Mouse (Mus musculus) ES-CJ7 (cell line): ENCODE data around the gene Slc2a9.

Source experiments
- DNase-seq: peaks from one replicate; pipeline ENCODE4 v3.0.0; 2011; ENCODE audit warnings: low read depth, low spot score

Gene Slc2a9

DNA sequence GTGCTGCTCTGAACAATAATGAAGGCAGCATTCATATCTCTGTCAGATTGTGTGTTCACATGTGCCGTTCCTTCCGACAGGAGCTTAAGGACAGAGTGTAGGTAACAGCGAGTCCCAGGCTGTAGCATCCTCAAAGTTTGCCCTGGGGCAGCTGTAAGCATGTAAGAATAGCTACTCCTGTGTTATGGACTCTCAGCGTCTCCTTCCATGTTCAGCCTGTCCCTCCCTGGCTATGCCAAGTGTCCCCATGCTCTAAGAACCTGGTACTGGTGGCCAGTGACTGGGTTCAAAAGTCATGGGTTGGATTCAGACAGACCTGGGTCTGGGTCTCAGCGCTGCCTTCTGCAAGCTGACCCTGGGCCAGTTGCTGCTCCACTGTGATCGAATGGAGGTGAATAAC is 32.1 kb downstream of the Slc2a9 start:
- no peak for DNase-seq

DNA sequence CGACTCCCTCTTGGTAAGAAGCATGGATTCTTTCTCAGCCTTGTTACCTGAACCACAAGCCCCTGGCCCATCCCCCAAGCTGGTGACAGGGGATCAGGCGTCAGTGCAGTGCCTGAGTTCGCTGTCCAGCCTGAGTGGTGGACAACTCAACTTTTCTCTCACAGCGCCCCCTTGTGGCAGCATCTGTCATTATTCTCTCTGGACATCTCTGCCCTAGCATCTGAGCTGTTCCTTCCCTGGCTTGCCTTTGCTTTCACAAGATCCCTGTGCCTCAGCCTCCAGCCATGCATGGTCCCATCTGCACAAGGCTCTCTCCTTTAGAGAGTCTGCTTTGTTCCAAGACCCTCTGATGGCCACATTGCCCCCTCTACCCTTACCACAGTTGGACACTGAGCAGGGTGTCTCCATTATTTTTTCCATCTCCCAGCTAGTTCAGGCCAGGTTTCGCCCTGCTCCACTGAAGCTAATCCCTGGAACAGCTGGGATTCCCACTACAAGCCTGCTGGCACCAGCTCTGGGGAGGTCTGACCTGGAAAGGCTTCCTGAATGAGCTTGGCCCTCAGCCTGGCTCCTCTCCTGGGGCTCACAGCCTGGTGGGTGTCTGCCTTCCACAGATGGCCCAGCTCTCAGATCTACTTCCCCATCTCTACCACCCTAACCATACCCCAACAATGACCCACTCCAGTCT is 32.9 kb downstream of the Slc2a9 start:
- DNase-seq = peak; percentile 40

DNA sequence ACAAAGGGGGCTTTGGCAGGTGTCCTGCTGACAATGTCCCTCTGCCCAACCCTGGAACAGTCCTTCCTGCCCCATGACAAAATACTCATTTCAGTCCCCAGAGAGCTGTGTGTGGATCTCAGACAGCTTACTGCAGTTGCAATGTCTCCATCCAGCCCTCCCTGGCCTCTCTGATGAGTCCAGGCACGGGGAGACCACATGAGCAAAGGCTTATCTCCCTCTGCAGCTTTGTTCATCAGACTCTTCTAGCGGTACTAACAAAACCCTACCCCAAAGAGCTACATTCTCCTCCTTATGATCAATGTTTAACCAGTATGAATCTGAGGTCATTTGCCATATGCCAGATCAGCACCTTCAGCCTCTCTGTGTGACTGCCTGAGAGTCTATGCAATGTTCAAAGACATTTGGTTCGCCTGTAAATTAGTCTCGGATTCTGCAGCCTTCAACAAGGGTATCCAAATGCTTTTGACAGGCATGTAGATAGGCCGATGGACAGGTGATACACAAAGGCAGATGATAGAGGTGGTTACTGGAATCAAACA is 36.3 kb downstream of the Slc2a9 start:
- no peak for DNase-seq

DNA sequence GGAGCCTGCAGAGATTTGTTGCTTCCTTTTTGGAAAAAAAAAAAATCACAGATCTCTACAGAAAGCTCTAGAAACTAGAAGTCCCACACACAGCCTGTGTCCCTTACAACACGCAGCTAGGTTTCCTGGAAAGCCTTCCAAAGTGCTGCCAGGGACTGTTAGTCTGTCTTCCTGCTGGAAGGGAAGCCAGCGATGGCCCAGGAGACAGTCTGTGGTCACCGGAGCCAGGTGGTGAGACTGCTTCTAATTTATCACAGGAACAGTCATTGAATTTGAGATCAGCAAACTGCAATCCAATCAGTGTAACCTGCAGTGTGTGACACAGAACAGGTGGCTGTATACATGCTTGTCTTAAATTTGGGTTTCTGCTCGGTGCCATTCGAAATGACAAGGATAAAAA is 41.7 kb downstream of the Slc2a9 start:
- no peak for DNase-seq

DNA sequence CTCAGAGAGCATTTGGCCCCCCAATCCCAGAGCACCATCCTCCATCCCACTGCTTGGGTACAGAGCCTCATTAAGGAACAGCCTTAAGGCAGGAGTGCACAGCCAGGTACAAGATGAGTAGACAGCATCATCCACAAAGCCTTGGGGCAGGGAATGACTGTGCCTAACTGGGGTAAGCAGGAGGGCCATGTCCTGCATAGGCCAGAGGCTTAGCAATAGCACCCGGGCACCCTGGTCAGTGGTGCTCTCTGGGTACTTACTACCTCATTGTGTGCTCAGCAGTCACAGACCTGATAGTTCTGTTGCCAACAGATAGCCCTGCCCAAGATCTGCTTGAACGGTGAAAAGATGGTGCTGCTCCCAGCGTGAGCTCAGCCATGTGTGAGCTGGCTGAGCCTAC is 52.0 kb downstream of the Slc2a9 start:
- no peak for DNase-seq

DNA sequence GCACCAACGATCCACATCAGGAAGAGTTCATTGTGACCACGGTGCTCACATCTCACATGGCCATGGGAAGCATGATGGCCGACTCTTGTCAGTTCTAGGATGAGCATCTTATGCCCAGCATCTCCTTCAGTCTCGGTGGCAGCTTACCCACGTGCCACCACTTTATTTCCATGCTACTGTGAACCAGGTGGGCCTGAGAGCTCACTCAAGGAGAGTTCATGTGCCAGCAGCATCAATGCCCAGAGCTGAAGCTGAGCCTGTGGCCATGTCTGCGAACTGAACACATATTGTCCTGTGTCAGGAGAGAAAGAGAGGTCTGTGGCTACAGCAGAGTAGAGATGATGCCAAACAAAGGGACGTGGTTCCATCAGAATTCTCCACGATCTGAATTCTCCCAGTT is 53.3 kb downstream of the Slc2a9 start:
- no peak for DNase-seq

DNA sequence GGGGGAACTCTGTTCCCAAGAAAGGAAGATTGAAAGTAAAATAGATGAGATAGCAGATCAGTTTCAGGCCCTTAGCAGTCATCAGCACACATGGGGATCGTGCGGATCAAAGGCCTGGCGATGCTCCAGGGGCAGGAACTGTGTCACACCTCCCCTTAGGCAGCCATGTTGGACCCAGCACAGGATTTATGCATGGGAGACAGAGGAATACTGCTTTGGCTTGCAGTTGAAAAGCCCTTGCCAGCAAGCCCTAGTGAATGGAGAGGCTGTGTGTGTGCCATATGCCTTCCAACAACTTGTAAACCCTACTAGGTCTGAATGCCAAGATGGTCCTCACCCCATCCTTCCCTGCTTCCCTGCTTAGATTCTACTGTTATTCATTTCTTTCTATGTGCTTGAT is 54.8 kb downstream of the Slc2a9 start:
- no peak for DNase-seq

DNA sequence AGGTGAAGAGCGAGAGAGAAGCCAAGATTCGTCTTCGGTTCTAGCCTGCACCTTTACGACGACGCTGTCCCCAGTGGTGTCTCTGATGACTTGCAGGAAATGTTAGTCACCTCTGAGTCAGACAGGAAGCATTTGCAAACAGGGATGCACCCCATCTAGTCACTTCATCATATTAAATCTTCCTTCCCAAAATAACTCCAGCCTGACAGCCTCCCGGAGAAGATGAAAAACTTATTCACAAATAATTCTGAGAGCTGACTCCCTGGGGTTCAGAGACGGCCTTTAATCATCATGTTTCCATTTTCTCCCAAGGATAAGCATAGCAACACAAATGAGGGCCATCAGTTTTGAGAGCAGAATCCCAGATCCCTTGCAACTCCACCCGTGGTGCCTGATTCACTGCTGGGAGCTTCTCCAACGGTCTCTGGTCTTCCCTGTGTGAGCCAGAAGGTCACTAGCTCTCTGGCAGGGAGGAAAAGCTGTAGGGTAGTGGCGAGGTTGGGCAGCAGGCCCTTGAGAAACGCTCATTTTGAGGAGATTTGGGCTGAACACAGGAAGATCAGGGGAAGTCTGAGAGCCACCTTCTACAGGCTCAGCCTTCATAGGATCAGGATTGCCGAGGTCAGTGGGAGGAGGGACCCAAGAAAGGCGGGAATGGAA is 56.5 kb downstream of the Slc2a9 start:
- DNase-seq = peak; percentile 21

DNA sequence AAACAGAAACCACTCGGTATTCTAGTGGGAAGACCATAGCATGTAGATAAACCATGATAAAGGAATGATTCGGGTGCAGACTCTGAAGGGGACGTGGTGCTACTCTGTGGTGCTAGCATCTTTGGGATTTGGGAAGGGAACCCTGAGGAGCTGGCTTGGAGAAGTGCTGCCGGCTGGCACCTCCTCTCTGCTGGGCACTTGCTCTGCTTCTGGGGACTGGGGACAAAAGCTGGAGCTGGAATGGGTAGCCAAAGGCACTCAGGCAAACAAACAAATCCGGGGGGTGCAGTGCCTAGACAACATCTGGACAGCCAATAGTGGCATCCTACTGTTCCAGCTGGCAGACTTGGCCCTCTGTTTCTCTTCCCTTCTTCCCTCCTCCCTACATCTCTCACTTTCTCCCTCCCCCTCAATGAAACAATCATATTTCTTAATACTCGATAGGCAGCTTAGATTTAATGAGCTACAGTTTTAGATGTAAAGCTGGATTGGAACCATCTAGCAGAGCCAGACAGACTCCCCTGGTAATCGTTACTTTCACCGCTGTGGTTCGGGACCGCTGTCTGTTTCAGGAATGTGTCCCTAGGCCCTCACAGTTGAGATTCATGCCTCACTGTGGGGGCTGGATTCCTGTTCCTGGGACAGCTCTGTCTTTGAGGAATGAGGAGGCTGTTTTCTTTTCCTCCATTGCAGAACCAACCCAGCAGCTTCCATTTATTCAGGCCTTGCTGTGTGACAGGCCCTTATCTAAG is 61.7 kb downstream of the Slc2a9 start:
- DNase-seq = no peak

DNA sequence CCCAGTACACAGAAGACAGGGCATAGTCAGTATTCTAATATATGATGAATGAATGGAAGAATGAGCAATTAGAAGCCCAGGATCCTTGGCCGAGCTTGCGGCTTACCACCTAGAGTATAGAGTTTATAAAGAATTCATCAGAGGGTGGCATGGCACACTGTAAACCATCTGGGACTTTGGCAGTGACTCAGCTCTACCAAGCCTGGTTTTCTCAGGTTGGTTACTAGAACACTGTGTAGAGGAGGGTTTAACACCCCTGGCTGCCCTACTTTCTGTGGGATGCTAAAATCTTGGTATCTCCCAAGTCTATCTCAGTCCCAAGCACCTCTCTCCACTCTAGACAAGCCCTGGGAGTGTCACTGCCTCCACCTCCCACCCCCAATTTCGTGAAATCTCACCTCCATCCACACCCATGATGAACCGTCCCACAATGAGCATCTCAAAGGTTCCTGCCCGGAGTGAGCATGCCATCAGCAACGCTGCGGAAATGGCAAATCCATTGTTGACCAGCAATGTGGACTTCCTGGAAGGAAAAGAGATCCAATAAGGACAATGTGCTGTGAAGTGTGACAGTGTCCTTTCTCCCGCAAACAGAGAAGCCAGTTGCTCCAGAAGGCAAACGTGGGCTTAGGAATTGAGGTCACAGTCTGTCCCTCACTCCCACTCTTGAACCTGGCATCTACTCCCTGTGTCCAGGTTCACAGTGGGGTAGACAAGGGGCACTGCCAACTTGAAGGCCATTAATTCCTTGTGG is 62.5 kb downstream of the Slc2a9 start:
- no peak for DNase-seq

DNA sequence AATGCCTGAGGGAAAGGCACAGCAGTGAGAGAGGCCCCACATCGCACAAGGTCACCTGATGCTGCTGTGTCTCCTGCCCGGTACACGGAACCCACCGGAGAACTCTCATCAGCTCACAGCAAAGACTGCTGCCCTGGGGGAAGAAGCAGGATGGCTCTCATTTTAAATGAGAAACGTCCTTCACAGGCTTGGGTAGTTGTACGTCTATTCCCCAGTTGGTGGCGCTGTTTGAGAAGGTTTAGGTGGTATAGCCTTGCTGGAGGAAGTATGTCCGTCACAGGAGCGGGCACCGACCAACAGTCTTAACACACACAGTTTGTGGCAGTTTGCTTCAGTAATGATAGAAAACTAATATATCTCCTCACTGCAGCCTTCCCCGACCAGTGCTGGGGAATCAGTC is 66.3 kb downstream of the Slc2a9 start:
- peak; percentile 11 for DNase-seq

DNA sequence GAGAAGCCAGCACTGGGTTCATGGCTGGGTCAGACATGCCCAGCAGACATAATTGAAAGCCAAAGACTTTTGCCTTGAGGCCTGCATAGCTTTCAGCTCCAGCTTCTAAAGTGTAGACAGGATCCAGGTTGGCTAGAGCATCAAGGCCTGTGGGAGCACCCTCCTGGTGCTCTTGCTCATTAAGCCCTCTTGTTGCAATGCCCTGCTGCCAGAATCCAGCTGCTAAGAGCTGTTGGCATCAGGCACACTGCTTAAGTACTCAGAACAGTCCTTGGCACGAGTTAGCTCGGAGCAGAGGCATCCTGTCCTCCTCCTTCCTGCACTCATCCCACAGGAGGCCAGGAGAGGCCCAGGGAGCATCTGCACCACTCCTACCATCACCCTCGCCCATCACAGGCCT is 68.1 kb downstream of the Slc2a9 start:
- no peak for DNase-seq

DNA sequence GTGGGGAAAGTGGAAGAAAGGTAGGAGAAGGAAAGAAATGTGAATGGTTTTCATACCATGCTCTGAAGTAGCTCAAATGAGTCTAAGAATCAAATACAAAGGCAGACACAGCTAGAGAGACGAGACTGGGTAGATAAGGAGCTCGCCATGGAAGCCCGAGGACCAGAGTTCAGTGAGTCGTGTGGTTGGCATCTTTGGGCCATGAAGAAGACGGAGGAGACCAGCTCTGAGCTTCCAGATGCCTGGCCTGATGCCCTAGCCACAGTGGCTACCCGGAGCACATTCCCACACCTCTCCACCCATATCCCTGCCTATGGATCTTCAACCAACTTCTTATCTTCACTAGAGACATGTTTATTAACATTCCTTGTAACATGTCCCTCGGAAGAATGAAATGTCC is 71.7 kb downstream of the Slc2a9 start:
- DNase-seq = no peak

DNA sequence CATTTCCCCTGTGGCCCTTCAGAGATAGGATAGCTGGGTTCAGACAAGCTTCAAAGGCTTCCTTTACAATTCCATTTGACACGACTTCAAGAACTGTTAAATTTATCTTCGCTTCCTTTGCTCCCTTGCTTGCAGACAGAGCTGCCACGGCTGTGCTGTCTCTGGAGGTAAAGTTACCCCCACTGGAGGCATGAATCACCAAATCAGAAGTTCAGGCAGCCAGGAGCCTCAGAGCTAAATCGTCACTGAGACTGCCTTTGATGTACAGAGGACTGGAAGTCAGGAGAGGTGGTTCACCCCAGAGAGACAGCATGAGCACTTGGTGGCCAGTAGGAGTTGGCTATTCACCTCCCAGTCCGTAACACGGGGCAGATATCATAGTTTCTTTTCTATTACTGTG is 73.8 kb downstream of the Slc2a9 start:
- DNase-seq = no peak

DNA sequence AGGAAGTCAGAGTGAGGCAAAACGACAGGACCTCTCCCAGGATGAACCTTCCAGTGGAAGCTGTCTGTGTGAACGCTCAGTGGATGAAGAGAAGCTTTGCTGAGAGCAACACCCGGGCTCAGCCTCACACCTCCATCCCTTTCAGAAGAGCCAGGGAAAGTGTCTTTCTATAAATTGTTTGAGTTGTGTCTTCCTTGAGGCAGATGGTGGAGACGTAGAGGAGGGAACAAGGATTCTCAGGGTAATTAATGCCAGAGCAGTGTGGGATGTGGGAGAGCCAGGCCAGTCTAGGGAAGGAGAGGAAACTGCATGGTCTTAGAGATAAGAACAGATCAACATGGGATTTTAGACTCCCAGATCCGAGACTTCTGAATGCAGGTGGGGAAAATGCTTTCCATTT is 75.2 kb downstream of the Slc2a9 start:
- no peak for DNase-seq

DNA sequence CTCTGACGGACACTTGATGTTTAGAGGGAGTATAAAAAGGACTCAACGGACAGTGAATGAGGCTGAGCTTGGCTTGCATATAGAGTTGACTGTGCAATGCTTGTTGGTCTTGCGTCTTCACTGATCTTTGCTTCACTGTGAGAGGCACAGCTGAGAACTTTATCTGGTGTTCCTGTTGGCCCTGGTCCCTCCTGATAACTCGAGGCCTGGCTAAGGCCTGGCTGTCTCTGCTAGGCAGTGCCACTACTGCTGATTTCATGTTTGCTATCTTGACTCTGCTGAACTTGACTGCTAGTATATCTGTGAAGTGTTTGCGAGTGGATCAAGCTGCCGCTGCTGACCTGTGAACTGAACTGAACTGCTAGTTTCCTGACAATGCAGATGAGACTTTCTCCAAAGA is 77.4 kb downstream of the Slc2a9 start:
- no peak for DNase-seq

DNA sequence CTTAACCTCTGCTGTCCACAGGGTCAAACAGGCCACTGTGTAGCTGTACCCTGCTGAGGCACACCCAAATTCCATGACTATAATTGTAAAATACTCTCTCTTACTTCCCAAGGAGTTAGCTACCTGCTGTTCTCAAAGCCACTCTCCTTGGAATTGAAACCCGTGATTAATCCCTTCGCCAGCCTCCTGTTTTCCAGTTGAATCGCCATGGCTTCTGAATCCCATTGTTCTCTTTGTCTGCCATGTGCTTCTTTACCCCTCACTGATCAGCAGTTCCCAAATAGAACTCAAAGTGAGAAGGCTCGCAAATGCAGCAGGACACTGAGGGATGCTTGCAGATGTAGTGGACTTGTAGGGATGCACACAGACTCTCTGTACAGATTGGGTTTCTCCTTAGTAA is 80.5 kb downstream of the Slc2a9 start:
- peak; percentile 8 for DNase-seq

DNA sequence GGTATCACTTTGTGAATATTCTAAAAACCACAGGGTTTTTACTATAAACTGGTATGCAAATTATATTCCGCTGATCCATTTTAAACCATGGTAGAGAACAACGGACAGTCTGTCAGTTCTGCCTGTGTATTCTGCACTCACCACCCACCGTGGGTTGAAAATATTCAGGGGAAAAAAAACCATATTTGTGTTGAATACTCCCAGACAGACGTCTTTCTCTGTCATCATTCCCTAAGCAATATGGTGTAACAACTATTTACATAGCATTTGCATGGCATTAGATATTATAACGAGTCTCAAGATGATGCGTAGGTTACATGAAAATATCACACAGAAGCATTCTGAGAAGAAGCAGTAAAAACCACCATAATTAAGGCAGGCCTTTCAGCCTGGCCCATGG is 84.1 kb downstream of the Slc2a9 start:
- DNase-seq = no peak

DNA sequence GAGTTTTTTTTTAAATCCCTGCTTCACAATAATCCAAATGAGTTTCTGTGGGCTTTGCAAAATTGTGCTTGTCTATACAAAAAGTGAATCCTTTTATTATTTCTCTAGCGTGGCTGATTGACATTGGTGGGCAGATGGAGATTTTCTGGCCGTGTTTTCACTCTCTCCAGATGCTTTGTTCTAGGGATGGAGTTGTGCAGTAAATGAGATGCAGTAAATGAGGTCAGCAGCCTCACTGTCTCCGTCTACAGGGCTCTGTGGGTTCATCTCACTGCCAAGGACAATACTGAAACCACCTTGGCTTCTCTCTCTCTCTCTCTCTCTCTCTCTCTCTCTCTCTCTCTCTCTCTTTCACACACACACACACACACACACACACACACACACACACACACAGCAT is 99.3 kb downstream of the Slc2a9 start:
- DNase-seq = no peak

DNA sequence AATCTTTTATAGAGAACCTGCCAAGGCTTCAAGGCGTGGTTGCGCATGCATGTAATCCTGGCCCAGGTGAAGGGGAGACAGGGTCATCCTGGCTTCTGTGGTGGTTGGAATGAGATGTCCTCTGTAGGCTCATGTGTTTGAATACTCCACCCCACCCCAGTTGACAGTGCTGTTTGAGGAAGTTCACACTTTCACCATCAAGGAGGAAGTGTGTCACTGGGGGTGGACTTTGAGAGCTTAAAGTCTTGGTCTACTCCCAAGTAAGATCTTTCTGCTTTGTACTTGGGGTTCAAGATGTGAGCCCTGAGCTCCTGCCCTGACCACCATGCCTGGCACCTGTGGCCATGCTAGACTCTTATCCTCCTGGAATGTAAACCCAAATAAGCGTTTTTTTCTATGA is 100.7 kb downstream of the Slc2a9 start:
- no peak for DNase-seq

DNA sequence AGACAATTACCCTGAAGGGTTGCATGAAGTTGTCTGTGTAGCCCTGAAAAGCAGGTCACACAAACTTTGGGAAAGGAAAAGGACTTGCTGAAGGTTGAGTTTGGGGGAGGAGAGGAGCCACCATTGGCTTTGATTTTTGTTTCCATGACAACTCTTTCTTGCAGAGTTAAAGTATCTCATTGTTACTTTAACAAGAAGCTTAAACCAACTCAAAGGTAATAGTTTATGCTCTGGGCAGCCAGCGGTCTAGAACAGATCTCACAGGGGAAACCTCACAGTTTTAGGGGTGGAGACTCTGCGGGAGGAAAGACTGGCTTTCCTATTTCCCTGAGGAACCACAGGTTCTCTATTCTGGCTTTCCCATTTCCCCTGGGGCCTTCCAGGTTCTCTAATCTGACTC is 114.1 kb downstream of the Slc2a9 start:
- no peak for DNase-seq

DNA sequence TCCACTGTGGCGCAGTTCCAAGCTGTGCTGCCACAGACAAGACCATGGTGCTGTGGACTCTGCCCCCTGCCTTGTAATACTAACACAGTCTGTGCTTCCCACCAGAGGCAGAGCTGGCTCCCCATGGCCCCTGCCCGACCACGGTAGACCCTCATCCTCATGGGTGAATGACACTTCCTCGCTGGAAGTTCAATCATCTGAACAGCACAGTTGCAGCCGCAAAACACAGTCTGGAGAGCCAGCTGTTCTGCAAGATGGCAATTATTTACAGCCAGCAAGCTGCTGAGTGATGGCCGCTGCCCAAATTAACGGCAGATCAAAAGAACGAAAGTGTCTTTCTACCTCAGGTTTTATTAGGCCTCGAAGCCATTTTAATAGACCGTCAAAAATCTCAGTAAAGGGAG is 114.5 kb downstream of the Slc2a9 start:
- DNase-seq = no peak
